Comparison of ENCODE assay signal across 8 mouse cellular contexts in genomic region chr7:81344544-81345446, GRCm38 (mm10). TPM values are rescaled to one million over a fixed set of nuclear protein-coding genes. Genes with fewer than 3 reads are reported as not detected.
DNase-seq lines count a peak whose midpoint lies in the region; ATAC-seq lines count a peak whose summit lies in the region.

TSS of gene Rps17 (minus strand) at chr7:81345254.

- peaks cover 30% of the 10 kb centered on the region for H3K4me1 ChIP-seq in hindbrain, embryonic 15.5 days (replicated peaks)

- peak within 1 kb of the TSS; percentile 94 for H3K4me3 ChIP-seq in hindbrain, embryonic 15.5 days

- peak; percentile 93 for ATAC-seq in hindbrain, embryonic 15.5 days (ENCODE audit: low FRiP score, low read depth)

- no peaks in the 10 kb centered on the region for H3K27me3 ChIP-seq in hindbrain, embryonic 15.5 days

- H3K36me3 ChIP-seq in hindbrain, embryonic 15.5 days = peaks cover 22% of the 10 kb centered on the region

- peak within 1 kb of the TSS; percentile 91 for H3K27ac ChIP-seq in hindbrain, embryonic 15.5 days (replicated peaks)

- no peaks in the 10 kb centered on the region for H3K9me3 ChIP-seq in hindbrain, embryonic 15.5 days

- under 1% methylated on average over 84 of the region's 85 CpGs for WGBS in hindbrain, embryonic 15.5 days

- peak within 1 kb of the TSS; percentile 96 for H3K9ac ChIP-seq in hindbrain, embryonic 15.5 days

- peak within 1 kb of the TSS; percentile 62 for H3K4me2 ChIP-seq in hindbrain, embryonic 15.5 days

- DNase-seq in R1 (ENCODE audit: low read depth, low spot score) = peak; percentile 93
- DNase-seq in cerebellum, postnatal 25 days = peak; percentile 98 to 99
- DNase-seq in frontal cortex, postnatal 36 days (ENCODE audit: low spot score in 2 of 2) = peak; percentile 97 to 98
- DNase-seq in left cerebral cortex, adult 11 months (ENCODE audit: low spot score) = peak; percentile 94
- DNase-seq in lung, postnatal 4 days = peak; percentile 97 to 99
- peak; percentile 92 for DNase-seq in retina, postnatal 7 days (ENCODE audit: low read depth, low spot score)
- peak; percentile 99 for DNase-seq in urinary bladder, adult 2 months (ENCODE audit: low spot score)

RNA-seq across cellular contexts. Expression of gene Rps17, which starts in this region (rescaled TPM):
- polyA plus RNA-seq in hindbrain, embryonic 15.5 days (2015; fragmentation: Nextera tagmentation; extraction: Ambion mirVana) = 710 and 778 TPM in 2 replicates
- polyA plus RNA-seq in urinary bladder, adult 2 months (2012; rRNA removed) = 2,204 and 2,273 TPM in 2 replicates

Comparison
In these comparisons a context has a peak if more than half of its experiments do, and no peak if none do; other contexts are left out.
1. Peak in every context shown above with its lines: DNase-seq, ATAC-seq, H3K4me3 ChIP-seq and H3K27ac ChIP-seq.